Mouse (Mus musculus): ENCODE data around the gene Lyzl6. TPM values are rescaled to one million over a fixed set of nuclear protein-coding genes. Genes with fewer than 3 reads are reported as not detected.

Gene Lyzl6
- polyA plus RNA-seq, 1 experiment from 2014 or later = not detected

DNA sequence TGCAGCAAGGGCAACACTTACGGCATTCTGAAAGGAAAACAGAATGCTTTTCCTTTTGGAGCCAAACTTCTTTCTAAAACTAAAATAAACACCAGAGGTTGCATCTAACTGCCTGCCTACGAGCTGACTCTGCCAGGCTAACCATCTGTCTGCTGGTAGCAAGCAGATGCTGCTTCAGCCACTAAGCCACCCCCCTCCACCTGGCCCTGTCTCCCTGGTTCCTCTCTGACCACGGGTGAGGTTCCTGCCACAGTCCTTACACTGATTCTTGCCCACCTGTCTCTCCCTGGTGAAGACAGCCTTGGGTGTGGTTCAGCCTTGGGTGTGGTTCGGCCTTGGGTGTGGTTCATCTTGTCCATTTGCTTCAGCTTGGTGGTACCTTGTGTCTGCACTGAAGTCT, 23.2 kb upstream of the Lyzl6 start:
- Histone ChIP-seq H3K4me1 (0 out of 2 replicates have a peak, but pooled peaks cover 3% of the 10 kb centered on the region), H3K9me3 (no peaks in the 10 kb centered on the region), H3K27me3 (replicated peaks) (peaks cover 32% of the 10 kb centered on the region), H3K4me3 (no peak overlapping the region), H3K36me3 (no peaks in the 10 kb centered on the region), H3K4me2 (no peak overlapping the region), H3K27ac (replicated peaks) (no peak overlapping the region), H3K9ac (no peak overlapping the region)
- 56% methylated on average over 4 of the region's 4 CpGs for WGBS
- no peak for ATAC-seq (ENCODE audit: extremely low read depth, insufficient number of reproducible peaks, low FRiP score, low TSS enrichment)

DNA sequence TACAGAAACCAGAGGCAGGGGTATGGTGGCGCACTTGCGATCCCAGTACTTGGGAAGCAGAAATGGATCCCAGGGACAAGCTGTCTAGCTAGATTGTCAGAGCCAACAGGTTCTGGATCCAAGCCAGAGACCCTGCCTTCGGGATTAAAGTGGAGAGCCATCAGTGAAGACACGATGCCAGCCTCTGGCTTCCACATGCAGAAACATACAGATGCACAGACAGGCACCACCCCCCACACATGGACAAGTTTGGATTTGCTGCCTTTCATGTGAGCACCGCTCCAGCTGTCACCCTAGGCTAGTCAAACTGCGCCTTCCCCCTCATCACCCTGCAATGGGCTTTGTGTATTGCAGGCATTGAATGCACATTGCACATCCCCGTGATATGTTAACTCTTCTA, 19.5 kb upstream of the Lyzl6 start:
- Histone ChIP-seq H3K9ac (no peak overlapping the region), H3K4me3 (no peak overlapping the region), H3K36me3 (no peaks in the 10 kb centered on the region), H3K4me1 (no peaks in the 10 kb centered on the region), H3K27me3 (replicated peaks) (peaks cover 62% of the 10 kb centered on the region), H3K9me3 (no peaks in the 10 kb centered on the region), H3K27ac (replicated peaks) (no peak overlapping the region), H3K4me2 (no peak overlapping the region)
- no peak for ATAC-seq (ENCODE audit: extremely low read depth, insufficient number of reproducible peaks, low FRiP score, low TSS enrichment)
- WGBS = 72% methylated on average over 7 of the region's 7 CpGs

DNA sequence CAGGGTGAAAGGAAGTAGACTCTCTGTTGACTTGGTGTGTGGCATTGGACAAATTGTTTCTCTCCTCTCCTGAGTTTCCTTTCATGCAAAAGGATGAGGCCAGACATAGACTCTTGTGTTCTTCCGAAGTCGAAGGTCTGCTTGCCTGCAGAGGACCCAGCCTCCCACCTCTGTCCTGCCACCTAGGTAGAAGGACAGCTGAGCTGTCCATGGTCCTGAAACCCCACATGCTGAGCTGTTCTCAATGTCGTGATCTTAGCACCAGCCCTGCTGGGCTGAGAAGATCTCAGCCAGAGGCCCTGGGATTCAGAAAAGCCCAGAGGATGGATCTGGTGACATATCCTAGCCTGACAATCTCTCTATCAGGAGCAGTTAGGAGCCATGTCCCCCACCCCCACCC, 17.8 kb upstream of the Lyzl6 start:
- 6% methylated on average over 3 of the region's 3 CpGs for WGBS
- Histone ChIP-seq H3K27ac (replicated peaks) (no peak overlapping the region), H3K9me3 (no peaks in the 10 kb centered on the region), H3K9ac (no peak overlapping the region), H3K4me1 (no peaks in the 10 kb centered on the region), H3K36me3 (no peaks in the 10 kb centered on the region), H3K4me2 (no peak overlapping the region), H3K27me3 (replicated peaks) (peaks cover 75% of the 10 kb centered on the region), H3K4me3 (no peak overlapping the region)
- ATAC-seq (ENCODE audit: extremely low read depth, insufficient number of reproducible peaks, low FRiP score, low TSS enrichment) = no peak

DNA sequence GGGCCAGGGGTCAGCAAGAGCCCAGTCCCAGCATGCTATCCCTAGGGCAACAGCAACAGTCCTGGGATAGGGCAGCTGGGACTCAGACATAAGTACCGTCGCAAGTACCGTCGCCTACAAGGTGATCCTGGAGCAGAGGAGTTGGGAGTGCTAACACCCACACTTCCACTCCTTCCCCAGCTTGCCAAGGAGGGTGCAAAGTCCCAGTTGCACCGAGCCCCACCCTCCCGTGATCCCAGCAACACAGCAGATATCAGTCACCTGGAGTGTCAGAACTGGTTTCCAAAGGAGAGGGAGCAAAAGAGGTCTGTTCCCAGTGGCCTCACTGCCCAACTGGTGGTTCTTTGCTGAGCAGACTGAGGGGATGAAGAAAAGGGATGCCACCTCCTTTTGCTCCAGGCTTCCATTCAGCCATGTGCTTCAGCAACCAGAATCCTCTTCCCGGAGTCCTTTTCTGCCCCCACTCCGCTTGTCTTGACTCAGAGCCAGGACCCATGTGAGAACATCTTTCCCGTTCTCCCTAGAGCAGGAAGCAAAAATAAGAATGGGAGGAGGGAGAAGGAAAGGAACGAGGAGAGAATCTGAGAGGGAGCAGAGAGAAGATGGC, 14.8 kb upstream of the Lyzl6 start:
- peaks cover 12% of the 10 kb centered on the region for H3K4me1 ChIP-seq
- H3K27ac ChIP-seq (replicated peaks) = no peak overlapping the region
- no peak overlapping the region for H3K4me2 ChIP-seq
- no peaks in the 10 kb centered on the region for H3K9me3 ChIP-seq
- H3K36me3 ChIP-seq = no peaks in the 10 kb centered on the region
- H3K27me3 ChIP-seq (replicated peaks) = peaks cover 98% of the 10 kb centered on the region
- 58% methylated on average over 10 of the region's 10 CpGs for WGBS
- no peak overlapping the region for H3K9ac ChIP-seq
- no peak for ATAC-seq (ENCODE audit: extremely low read depth, insufficient number of reproducible peaks, low FRiP score, low TSS enrichment)
- H3K4me3 ChIP-seq = no peak overlapping the region

GRCm38 (mm10) chr11:103651426-103651825, 12.7 kb upstream of the Lyzl6 start:
- no peak for ATAC-seq (ENCODE audit: extremely low read depth, insufficient number of reproducible peaks, low FRiP score, low TSS enrichment)
- Histone ChIP-seq H3K27ac (replicated peaks) (no peak overlapping the region), H3K4me2 (no peak overlapping the region)

DNA sequence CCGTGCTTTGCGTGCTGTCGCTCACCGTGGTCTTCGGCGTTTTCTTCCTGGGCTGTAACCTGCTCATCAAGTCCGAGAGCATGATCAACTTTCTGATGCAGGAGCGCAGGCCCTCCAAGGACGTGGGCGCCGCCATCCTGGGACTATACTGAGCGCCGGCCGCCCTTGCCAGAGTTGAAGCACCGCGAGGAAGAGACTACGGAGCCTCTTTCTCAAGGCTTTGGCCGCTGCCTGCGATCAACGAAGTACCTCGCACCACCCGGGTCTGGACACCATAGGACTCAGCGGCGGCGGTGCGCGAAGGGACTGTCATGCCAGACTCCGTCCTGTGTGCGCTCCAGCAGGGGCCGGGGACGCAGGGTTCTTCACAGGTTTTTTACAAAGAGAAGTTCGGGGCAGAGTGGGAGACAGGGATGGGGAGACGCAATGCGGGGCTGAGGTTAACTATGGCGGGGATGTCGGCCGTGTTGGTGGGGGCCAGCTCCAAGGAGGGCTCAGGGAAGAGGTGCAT, 11.3 kb upstream of the Lyzl6 start:
- no peaks in the 10 kb centered on the region for H3K9me3 ChIP-seq
- H3K9ac ChIP-seq = no peak overlapping the region
- peak overlapping the region; percentile 45 for H3K4me3 ChIP-seq
- ATAC-seq (ENCODE audit: extremely low read depth, insufficient number of reproducible peaks, low FRiP score, low TSS enrichment) = no peak
- 1% methylated on average over 37 of the region's 37 CpGs for WGBS
- no peaks in the 10 kb centered on the region for H3K36me3 ChIP-seq
- no peak overlapping the region for H3K27ac ChIP-seq (replicated peaks)
- peaks cover 12% of the 10 kb centered on the region for H3K4me1 ChIP-seq
- peak overlapping the region; percentile 69 for H3K4me2 ChIP-seq
- H3K27me3 ChIP-seq (replicated peaks) = peaks cover 91% of the 10 kb centered on the region

More at GRCm38 (mm10) chr11:103651426-103651825, 12.7 kb upstream of the Lyzl6 start:
- H3K36me3 ChIP-seq = no peaks in the 10 kb centered on the region
- no peaks in the 10 kb centered on the region for H3K9me3 ChIP-seq
- no peak overlapping the region for H3K4me3 ChIP-seq
- peaks cover 12% of the 10 kb centered on the region for H3K4me1 ChIP-seq
- no peak overlapping the region for H3K9ac ChIP-seq
- 66% methylated on average over 6 of the region's 6 CpGs for WGBS
- peaks cover 100% of the 10 kb centered on the region for H3K27me3 ChIP-seq (replicated peaks)

- H3K9ac ChIP-seq = 0 out of 2 replicates have a peak within 1 kb of the TSS, but pooled peaks have one; percentile 13
- H3K4me1 ChIP-seq = peaks cover 12% of the 10 kb centered on the region
- peaks cover 1% of the 10 kb centered on the region for H3K9me3 ChIP-seq
- H3K27ac ChIP-seq (replicated peaks) = no peak within 1 kb of the TSS
- peaks cover 85% of the 10 kb centered on the region for H3K27me3 ChIP-seq (replicated peaks)
- H3K36me3 ChIP-seq = no peaks in the 10 kb centered on the region
- H3K4me3 ChIP-seq = peak within 1 kb of the TSS; percentile 45
- H3K4me2 ChIP-seq = peak within 1 kb of the TSS; percentile 69
- ATAC-seq (ENCODE audit: extremely low read depth, insufficient number of reproducible peaks, low FRiP score, low TSS enrichment) = no peak
- 2% methylated on average over 70 of the region's 71 CpGs for WGBS
These were observed 10.8 kb upstream of the Lyzl6 start, which contains the start of gene Rprml for GRCm38 (mm10) chr11:103649301-103649982. Rprml (plus strand) TSS chr11:103649570.

DNA sequence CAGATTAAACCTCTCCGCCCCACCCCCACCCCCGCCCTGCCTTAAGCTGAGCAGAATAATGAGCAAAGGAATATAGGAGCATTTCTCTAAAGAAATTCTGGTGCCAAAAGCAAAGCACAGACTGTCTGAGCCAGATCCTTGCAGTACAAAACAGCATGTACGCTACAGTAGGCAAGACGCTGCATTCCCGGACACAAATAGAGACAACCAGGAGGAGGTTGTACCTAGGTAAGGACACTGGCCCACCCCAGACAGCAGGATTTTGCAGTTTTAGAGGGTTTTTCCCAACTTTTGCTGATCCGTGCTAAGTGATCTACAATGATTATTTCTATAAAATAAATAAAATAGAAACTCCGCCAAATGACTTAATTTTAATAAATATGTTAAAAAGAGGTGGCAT, 10.0 kb upstream of the Lyzl6 start:
- H3K36me3 ChIP-seq = no peaks in the 10 kb centered on the region
- no peak overlapping the region for H3K4me2 ChIP-seq
- H3K4me3 ChIP-seq = no peak overlapping the region
- peaks cover 5% of the 10 kb centered on the region for H3K9me3 ChIP-seq
- H3K27me3 ChIP-seq (replicated peaks) = peaks cover 77% of the 10 kb centered on the region
- H3K27ac ChIP-seq (replicated peaks) = no peak overlapping the region
- no peak overlapping the region for H3K9ac ChIP-seq
- peaks cover 12% of the 10 kb centered on the region for H3K4me1 ChIP-seq
- ATAC-seq (ENCODE audit: extremely low read depth, insufficient number of reproducible peaks, low FRiP score, low TSS enrichment) = no peak
- WGBS = 31% methylated on average over 7 of the region's 7 CpGs

DNA sequence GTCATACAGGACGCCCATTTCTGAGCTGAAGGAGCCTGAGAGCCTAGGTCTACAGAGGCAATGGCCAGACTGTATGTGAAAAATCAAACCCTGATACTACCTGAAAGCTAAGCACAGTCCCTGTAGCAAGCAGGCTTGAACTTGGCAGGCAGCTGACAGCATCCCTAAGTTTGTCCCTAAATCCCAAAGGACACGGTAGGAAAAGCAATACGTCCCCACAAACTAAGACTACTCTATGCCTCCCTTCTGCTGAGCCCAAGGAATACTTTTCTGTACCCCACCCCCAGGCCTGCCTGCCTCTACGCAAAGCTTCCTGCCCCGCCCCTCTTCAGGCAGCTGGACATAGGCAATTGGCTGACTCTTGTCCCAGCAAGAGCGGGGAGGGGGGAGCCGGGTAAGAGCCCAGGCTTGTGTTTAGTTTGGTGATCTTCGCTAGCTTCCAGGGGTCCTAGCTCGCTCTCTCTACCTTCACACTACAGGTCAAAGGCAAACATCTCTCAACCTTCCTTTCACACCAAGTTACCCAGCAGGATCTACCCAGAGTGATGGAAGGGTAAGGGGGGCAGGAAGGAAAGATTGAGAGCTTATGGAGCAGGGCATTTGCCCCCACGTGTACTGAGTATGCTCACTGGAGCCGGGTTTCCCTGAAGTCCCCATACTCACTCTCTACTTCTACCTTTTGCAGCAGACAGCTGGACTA, 9.4 kb upstream of the Lyzl6 start:
- 7% methylated on average over 11 of the region's 11 CpGs for WGBS
- H3K36me3 ChIP-seq = no peaks in the 10 kb centered on the region
- peaks cover 71% of the 10 kb centered on the region for H3K27me3 ChIP-seq (replicated peaks)
- peaks cover 5% of the 10 kb centered on the region for H3K9me3 ChIP-seq
- peaks cover 12% of the 10 kb centered on the region for H3K4me1 ChIP-seq
- no peak overlapping the region for H3K9ac ChIP-seq
- H3K4me3 ChIP-seq = no peak overlapping the region
- no peak for ATAC-seq (ENCODE audit: extremely low read depth, insufficient number of reproducible peaks, low FRiP score, low TSS enrichment)
- H3K27ac ChIP-seq (replicated peaks) = no peak overlapping the region
- no peak overlapping the region for H3K4me2 ChIP-seq

GRCm38 (mm10) chr11:103646301-103646700, 7.6 kb upstream of the Lyzl6 start:
- Histone ChIP-seq H3K27me3 (replicated peaks) (peaks cover 62% of the 10 kb centered on the region), H3K27ac (replicated peaks) (no peak overlapping the region), H3K4me3 (no peak overlapping the region), H3K9ac (no peak overlapping the region), H3K36me3 (no peaks in the 10 kb centered on the region), H3K9me3 (peaks cover 5% of the 10 kb centered on the region), H3K4me1 (peaks cover 12% of the 10 kb centered on the region), H3K4me2 (no peak overlapping the region)
- whole genome bisulfite sequencing = 79% methylated on average over 6 of the region's 6 CpGs
- no peak for ATAC-seq (ENCODE audit: extremely low read depth, insufficient number of reproducible peaks, low FRiP score, low TSS enrichment)

DNA sequence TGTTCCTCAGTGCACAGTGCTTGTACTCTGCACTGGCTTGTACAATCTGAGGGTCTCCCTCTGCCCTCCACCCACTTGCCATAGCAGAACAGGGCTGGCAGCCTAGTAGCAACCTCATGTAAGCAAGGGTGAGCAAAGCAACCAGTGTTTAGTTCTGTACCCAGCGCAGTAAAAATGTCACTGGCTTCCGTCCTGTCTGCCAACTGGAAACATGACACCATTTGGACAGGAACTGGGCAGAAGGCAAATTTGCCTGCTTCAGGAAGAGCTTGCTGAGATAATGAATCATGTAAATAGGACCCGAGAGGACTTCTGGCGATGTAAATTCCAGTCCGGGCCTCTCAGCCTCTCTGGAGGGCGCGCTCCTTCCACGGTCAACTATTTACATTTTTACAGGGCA, 7.0 kb upstream of the Lyzl6 start:
- 63% methylated on average over 8 of the region's 8 CpGs for WGBS
- peaks cover 12% of the 10 kb centered on the region for H3K4me1 ChIP-seq
- H3K9ac ChIP-seq = no peak overlapping the region
- no peaks in the 10 kb centered on the region for H3K36me3 ChIP-seq
- H3K9me3 ChIP-seq = peaks cover 5% of the 10 kb centered on the region
- peaks cover 62% of the 10 kb centered on the region for H3K27me3 ChIP-seq (replicated peaks)
- no peak overlapping the region for H3K4me3 ChIP-seq
- no peak overlapping the region for H3K27ac ChIP-seq (replicated peaks)
- no peak for ATAC-seq (ENCODE audit: extremely low read depth, insufficient number of reproducible peaks, low FRiP score, low TSS enrichment)
- H3K4me2 ChIP-seq = no peak overlapping the region
